Mouse (Mus musculus) Patski (cell line): ENCODE results near the gene Uhrf1bp1. TPM values are rescaled to one million over a fixed set of nuclear protein-coding genes. Genes with fewer than 3 reads are reported as not detected.
"Not testable (repeated sequence)": the region's sequence is repeated elsewhere in the genome, so short reads cannot be mapped to it uniquely, and the experiment has no call there.

ENCODE experiments used
- ATAC-seq: fragments of 100-300 bp; one replicate; pipeline ENCODE4 v1.8.0; 2021
- CTCF ChIA-PET: fragments of 350-600 bp; sonication (Branson Sonifier 250); formaldehyde crosslinking; loops from one replicate; lab custom pipeline; 2022; ENCODE audit warnings: inconsistent platforms; lab: Charles Lee
- POLR2A ChIA-PET: fragments of 350-600 bp; sonication (Branson Sonifier 250); formaldehyde crosslinking; loops from one replicate; lab custom pipeline; 2022; ENCODE audit warnings: antibody characterized with exemption, inconsistent platforms; lab: Charles Lee
- DNase-seq: peaks from one replicate; pipeline ENCODE4 v3.0.0-alpha.2; 2011; ENCODE audit warnings: low read depth, low spot score
- H3K27me3 ChIP-seq: fragments of 371-371 bp; one replicate; pipeline ENCODE4 v1.5.1; 2021
- CTCF ChIP-seq: fragments of 100-300 bp; IDR thresholded peaks from one replicate; pipeline ENCODE4 v1.5.1; 2021
- in situ Hi-C: fragments of 300-500 bp; cut with MboI; formaldehyde crosslinking; loops from 3 replicates; pipeline ENCODE4 v1.11.1; 2018; ENCODE audit warnings: low pct_unique_long_range_greater_than_20kb, mixed read lengths
- polyA plus RNA-seq: library from polyadenylated mRNA; unstranded; gene quantifications from one replicate; pipeline ENCODE4 v1.2.3, GENCODE M21; 2021

Uhrf1bp1 gene
- polyA plus RNA-seq, 1 experiment from 2014 or later = 17.4 TPM

DNA sequence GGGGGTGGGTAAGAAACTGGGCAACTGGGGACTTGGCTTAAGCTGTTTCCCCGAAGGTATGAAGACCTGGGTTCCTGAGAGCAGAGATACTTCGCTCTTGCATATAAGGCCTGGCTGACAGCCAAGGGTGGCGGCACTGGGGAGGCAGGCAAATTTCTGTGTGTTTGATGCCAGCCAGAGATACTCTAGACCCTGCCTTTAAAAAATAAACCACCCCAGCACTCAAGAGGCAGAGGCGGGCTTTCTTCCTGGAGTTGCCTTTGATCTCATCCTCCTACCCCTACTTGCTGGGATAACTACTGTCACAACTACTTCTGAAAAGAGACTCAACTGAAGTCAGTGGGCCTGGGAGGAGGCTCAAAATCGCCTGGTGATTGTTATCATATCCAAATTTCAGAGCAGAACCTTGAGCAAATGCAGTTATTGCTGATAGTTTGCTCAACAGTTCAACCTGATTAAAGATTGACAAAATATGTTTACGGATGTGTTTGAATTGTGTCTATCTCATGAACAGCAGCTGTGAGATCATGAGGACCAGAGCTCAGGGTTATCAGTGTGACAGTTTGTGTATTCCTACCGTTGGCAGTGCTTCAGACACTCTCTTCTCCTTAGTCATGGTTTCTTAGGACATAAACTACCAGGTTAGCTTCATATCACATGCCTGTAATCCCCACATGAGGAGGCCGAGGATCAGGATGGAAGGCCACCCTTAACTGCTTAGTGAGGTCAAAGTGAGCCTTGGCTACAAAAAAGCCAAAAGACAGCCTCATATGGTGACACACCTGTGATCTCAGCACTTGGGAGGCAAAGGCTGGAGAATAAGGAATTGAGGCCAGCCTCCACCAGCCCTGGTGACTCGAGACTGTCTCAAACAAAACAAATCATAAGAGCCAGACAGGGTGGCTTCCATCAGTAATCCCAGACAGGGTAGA is 34.6 kb upstream of the Uhrf1bp1 start:
- CTCF ChIA-PET = no interaction called here
- DNase-seq (no peak), ATAC-seq (no peak)
- POLR2A ChIA-PET = no interaction called here
- no peak for TF ChIP-seq CTCF
- no peaks in the 10 kb centered on the region for H3K27me3 ChIP-seq
- in situ Hi-C loops = no loop called here

DNA sequence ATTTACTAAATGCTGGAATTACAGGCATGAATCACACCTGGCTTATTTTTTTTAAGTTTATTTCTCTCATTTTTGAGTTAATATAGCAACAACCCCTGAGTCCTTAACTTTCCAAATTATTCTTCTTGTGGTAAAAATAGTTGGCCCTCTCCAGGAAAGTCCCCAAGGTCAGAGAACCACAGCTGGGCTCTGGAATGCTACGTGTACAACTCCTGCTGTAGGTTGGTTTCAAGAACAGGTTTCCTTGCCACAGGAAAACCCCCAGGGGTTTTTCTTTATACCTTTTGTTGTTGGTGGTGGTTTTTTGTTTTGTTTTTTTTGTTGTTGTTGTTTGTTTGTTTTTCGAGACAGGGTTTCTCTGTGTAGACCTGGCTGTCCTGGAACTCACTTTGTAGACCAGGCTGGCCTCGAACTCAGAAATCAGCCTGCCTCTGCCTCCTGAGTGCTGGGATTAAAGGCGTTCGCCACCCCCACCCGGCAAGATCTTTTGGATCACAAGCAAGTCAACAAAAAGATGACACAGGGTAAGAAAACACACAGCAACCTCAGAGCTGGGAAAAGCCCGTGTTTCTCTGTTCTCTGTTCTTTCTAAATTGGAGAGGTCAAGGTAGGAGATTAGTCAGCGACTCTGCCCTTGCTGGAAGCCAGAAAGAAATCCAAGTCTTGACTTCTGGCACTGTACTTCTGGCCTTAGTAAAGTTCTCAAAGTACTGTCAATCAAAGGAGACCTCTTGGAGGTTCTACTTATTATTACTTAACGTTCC is 32.9 kb upstream of the Uhrf1bp1 start:
- TF ChIP-seq CTCF = no peak
- no peak for ATAC-seq
- no peak for DNase-seq
- in situ Hi-C loops = no loop called here
- ChIA-PET CTCF (no interaction called here), POLR2A (no interaction called here)
- no peaks in the 10 kb centered on the region for H3K27me3 ChIP-seq

DNA sequence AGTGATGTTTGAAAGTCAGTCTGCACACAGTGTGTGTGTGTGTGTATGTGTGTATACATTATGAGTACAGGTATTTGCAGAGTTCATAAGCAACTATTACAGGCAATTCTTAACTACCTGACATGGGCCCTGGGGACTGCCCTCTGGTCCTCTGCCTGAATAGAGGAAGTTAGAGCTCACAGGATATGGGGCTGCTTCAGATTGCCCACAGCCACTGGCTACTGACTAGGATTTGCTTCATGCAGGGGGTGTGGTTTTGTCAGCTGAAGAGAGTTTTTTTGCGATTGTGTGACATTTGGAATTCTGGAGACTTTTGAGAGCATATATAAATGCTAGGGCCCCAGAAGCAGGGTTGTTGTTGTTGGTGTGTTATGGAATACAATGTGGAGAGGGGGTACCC is 31.3 kb upstream of the Uhrf1bp1 start:
- no peaks in the 10 kb centered on the region for H3K27me3 ChIP-seq
- DNase-seq (no peak), ATAC-seq (no peak)
- TF ChIP-seq CTCF = no peak
- ChIA-PET CTCF (no interaction called here), POLR2A (no interaction called here)
- in situ Hi-C loops = no loop called here

DNA sequence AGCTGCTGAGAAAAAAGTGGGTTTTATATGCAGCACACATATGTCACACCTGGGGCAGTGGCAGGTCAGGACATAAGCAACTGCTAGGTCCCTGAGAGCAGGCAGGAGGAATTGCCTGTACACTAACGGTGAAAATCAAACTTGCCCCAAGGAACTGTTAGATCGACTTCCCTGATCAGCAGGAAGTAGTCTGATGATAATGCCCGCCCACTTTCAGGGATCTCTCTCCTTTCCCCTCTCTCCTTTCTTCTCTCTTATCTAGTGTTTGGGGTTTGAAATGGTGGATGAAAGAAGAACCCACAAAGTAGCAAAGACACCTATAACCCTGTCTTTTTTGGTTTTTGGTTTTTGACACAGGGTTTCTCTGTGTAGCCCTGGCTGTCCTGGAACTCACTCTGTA is 30.7 kb upstream of the Uhrf1bp1 start:
- TF ChIP-seq CTCF = no peak
- DNase-seq = no peak
- in situ Hi-C loops = no loop called here
- H3K27me3 ChIP-seq = no peaks in the 10 kb centered on the region
- ChIA-PET CTCF (no interaction called here), POLR2A (no interaction called here)
- no peak for ATAC-seq

DNA sequence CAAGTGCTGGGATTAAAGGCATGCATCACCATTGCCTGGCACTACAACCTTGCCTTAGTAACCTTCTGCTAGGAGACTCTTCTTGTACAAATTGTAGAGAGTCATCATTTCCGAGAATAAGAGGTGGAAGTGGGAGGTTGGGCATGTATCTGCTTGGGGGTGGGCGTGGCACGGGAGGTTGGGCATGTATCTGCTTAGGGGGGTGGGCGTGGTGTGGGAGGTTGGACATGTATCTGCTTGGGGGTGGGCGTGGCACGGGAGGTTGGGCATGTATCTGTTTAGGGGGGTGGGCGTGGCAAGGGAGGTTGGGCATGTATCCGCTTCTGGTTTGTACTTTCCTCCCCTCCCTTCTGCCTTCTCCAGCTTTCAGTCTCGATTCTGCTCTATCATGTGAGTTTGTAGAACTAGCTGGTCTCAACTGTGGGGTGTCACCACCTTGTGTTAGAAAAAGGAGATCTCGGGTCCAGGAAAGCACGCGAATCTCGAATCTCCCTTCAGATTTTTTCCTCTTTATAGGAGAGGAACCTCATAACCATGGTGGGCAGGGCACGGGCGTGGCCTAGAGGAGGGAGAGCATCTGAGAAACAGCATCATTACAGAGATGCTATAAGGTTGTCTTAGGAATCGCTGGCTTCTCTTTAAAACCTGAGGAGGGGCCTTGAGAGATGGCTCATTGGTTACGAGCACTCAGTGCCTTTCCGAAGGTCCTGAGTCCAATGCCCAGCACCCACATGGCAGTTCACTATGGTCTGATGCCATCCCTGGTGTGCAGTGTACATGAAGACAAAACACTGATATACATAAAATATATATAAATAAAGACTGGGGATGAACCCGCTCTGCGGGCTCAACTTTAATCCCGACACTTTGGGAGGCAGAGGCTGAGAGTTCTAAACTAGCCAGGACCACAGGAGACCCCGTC is 30.0 kb upstream of the Uhrf1bp1 start:
- TF ChIP-seq CTCF = no peak
- in situ Hi-C loops = no loop called here
- DNase-seq (no peak), ATAC-seq (no peak)
- POLR2A ChIA-PET = no interaction called here
- CTCF ChIA-PET = no interaction called here
- no peaks in the 10 kb centered on the region for H3K27me3 ChIP-seq

DNA sequence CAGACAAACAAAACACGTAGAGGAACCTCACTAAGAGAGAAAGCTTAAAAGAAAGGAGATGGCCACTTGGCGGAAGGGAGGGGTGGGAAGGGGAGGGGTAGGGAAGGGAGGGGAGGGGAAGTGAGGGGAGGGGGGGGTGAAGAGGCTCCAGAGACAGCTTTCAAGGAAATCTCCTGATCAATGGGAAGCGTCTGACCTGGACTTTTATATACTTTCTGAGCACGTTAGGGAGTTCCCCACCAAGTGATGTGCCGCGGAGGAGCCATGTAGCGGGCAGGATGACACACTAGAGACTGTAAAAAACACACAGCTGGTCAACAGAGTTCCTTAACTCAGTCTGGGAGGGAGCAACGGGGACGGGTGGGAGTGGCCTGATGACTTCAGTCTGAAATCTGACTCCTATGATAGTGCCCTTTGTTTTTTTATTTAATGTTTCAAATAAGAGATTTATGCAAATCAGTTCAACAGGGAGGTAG is 29.3 kb upstream of the Uhrf1bp1 start:
- DNase-seq (no peak), ATAC-seq (no peak)
- ChIA-PET CTCF (no interaction called here), POLR2A (no interaction called here)
- no peak for TF ChIP-seq CTCF
- in situ Hi-C loops = no loop called here
- H3K27me3 ChIP-seq = no peaks in the 10 kb centered on the region

DNA sequence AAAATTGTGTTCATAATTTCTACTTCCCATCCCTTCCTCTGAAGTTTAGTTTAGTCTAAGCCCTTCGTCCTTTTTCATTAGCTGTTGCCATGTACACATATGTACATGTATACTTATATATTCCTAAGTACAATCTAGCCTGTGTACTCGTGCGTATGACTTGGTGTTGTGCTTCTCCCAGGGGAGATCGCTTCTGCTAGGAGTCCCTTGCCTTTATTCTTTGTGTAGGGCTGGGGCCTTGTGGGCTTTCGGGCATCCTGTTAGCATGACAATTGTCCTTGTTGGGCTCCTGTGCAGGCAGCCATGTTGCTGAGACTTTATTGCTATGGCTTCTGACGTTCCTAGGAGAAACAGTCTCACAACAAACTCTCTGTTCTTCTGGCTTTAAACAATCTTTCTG is 28.7 kb upstream of the Uhrf1bp1 start:
- ATAC-seq (no peak), DNase-seq (no peak)
- ChIA-PET CTCF (no interaction called here), POLR2A (no interaction called here)
- in situ Hi-C loops = no loop called here
- TF ChIP-seq CTCF = no peak
- H3K27me3 ChIP-seq = no peaks in the 10 kb centered on the region

DNA sequence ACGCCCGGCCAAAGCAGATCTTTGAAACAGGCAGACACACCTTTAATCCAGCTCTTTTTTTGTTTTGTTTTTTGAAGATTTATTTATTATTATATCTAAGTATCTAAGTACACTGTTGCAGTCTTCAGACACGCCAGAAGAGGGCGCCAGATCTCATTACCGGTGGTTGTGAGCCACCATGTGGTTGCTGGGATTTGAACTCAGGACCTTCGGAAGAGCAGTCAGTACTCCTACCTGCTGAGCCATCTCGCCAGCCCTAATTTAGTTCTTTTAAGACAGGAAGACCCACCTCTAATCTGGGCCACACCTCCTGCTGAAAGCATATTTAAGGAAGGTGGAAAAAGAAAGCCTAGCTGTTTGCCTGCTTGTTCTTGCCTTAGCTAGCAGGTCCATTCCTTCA is 25.8 kb upstream of the Uhrf1bp1 start:
- TF ChIP-seq CTCF = peak; percentile 67
- no peak for DNase-seq
- ChIA-PET CTCF (no interaction called here), POLR2A (interaction anchor here (0.7 kb wide), 1 partner anchor 78 kb away, joined by 11 read pairs; no protein-coding TSS in a partner anchor)
- peaks cover 2% of the 10 kb centered on the region for H3K27me3 ChIP-seq
- ATAC-seq = no peak
- in situ Hi-C loops = no loop called here

DNA sequence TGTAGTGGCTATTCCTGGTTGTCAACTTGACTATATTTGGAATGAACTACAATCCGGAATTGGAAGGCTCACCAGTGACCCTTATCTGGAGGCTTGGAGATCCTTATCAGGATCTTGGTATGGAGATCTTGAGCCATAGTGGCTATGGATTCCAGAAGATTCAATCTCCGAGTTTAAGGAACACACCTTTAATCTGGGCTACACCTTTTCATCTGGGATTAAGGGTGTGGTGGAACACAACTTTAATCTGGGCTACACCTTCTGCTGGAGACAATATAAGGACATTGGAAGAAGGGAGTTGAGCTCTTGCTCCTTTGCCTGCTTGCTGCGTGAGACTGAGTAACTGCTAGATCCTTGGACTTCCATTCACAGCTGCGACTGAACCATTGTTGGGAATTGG is 18.4 kb upstream of the Uhrf1bp1 start, which contains the start of gene Snrpc:
Gene Snrpc, plus strand, starts transcription at position 301 of the 400 bp plus-strand sequence.
- H3K27me3 ChIP-seq, POLR2A ChIA-PET, ATAC-seq, CTCF ChIA-PET, in situ Hi-C loops, DNase-seq: not testable (repeated sequence)
